Comparison of ENCODE assay signal across 8 mouse cellular contexts in genomic region chr1:97662324-97662723, GRCm38 (mm10). TPM values are rescaled to one million over a fixed set of nuclear protein-coding genes. Genes with fewer than 3 reads are reported as not detected.
DNase-seq lines count a peak whose midpoint lies in the region; ATAC-seq and TF ChIP-seq lines count a peak whose summit lies in the region.

No protein-coding gene starts in this region.

- no peak for TF ChIP-seq POLR2A in ES-Bruce4 (IDR thresholded peaks at IDR 0.05; ENCODE audit: insufficient read depth, low read length)

- no peaks in the 10 kb centered on the region for H3K9me3 ChIP-seq in ES-Bruce4 (replicated peaks; ENCODE audit: control insufficient read depth, insufficient read depth, low read length, poor library complexity, severe bottlenecking)
- H3K9me3 ChIP-seq in forebrain, postnatal 0 days (ENCODE audit: low read length) = no peaks in the 10 kb centered on the region
- H3K9me3 ChIP-seq in liver, embryonic 14.5 days (ENCODE audit: control insufficient read depth, low read length) = no peaks in the 10 kb centered on the region
- no peaks in the 10 kb centered on the region for H3K9me3 ChIP-seq in neural tube, embryonic 14.5 days (ENCODE audit: control insufficient read depth, low read length)

- peak overlapping the region; percentile 53 for H3K4me3 ChIP-seq in ES-Bruce4 (ENCODE audit: low read depth, low read length)
- H3K4me3 ChIP-seq in forebrain, postnatal 0 days (ENCODE audit: low read depth, low read length) = peak overlapping the region; percentile 88
- H3K4me3 ChIP-seq in liver, embryonic 14.5 days (ENCODE audit: insufficient read depth in 1 of 2, low read depth in 2 of 2, low read length in 2 of 2) = peak overlapping the region; percentile 74 to 84
- peak overlapping the region; percentile 98 for H3K4me3 ChIP-seq in neural tube, embryonic 14.5 days (ENCODE audit: low read depth, low read length)

- no peak for TF ChIP-seq CTCF in ES-Bruce4 (IDR thresholded peaks at IDR 0.05; ENCODE audit: low read depth, low read length)
- no peak for TF ChIP-seq CTCF in forebrain, postnatal 0 days (IDR thresholded peaks at IDR 0.05; ENCODE audit: low read depth)
- TF ChIP-seq CTCF in liver, embryonic 14.5 days (IDR thresholded peaks at IDR 0.05; ENCODE audit: low read depth) = no peak

- no peak for ATAC-seq in forebrain, postnatal 0 days
- no peak for ATAC-seq in liver, embryonic 14.5 days (ENCODE audit: insufficient read depth)
- no peak for ATAC-seq in neural tube, embryonic 14.5 days (ENCODE audit: low read depth)

- WGBS in forebrain, postnatal 0 days = 18% methylated on average over 7 of the region's 7 CpGs
- WGBS in liver, embryonic 14.5 days (ENCODE audit: insufficient replicate concordance) = 17% methylated on average over 7 of the region's 7 CpGs
- 17% methylated on average over 7 of the region's 7 CpGs for WGBS in neural tube, embryonic 14.5 days

- no peaks in the 10 kb centered on the region for H3K36me3 ChIP-seq in ES-Bruce4 (ENCODE audit: control insufficient read depth, insufficient read depth, low read length, poor library complexity, severe bottlenecking)
- H3K36me3 ChIP-seq in forebrain, postnatal 0 days (ENCODE audit: insufficient read depth) = no peaks in the 10 kb centered on the region
- H3K36me3 ChIP-seq in liver, embryonic 14.5 days (replicated peaks; ENCODE audit: control insufficient read depth, insufficient read depth, low read depth) = no peaks in the 10 kb centered on the region
- H3K36me3 ChIP-seq in neural tube, embryonic 14.5 days (ENCODE audit: control insufficient read depth, insufficient read depth, low read length) = no peaks in the 10 kb centered on the region

- H3K9ac ChIP-seq in ES-Bruce4 (ENCODE audit: low read depth, poor library complexity, severe bottlenecking) = peak overlapping the region; percentile 49
- peak overlapping the region; percentile 83 for H3K9ac ChIP-seq in forebrain, postnatal 0 days
- peak overlapping the region; percentile 66 for H3K9ac ChIP-seq in liver, embryonic 14.5 days (replicated peaks)
- H3K9ac ChIP-seq in neural tube, embryonic 14.5 days (replicated peaks; ENCODE audit: low read depth, low read length) = peak overlapping the region; percentile 90

- DNase-seq in cerebellum, postnatal 14 days = peak; percentile 13 to 28
- DNase-seq in cerebellum, adult 9-10 months = no peak
- no peak for DNase-seq in forebrain, postnatal 0 days
- no peak for DNase-seq in liver, embryonic 14.5 days (ENCODE audit: low read depth in 3 of 3, low spot score in 3 of 3)
- no peak for DNase-seq in thymus, postnatal 10 days (ENCODE audit: low spot score in 2 of 2)
- DNase-seq in urinary bladder, postnatal 25 days (ENCODE audit: low spot score) = no peak

- no peaks in the 10 kb centered on the region; the same call in none of the 2 replicates for H3K27me3 ChIP-seq in ES-Bruce4 (ENCODE audit: control insufficient read depth, insufficient read depth, low read length, poor library complexity, severe bottlenecking)
- H3K27me3 ChIP-seq in forebrain, postnatal 0 days (ENCODE audit: insufficient read depth, low read length) = no peaks in the 10 kb centered on the region
- H3K27me3 ChIP-seq in liver, embryonic 14.5 days (ENCODE audit: control insufficient read depth, insufficient read depth, low read length) = no peaks in the 10 kb centered on the region
- no peaks in the 10 kb centered on the region for H3K27me3 ChIP-seq in neural tube, embryonic 14.5 days (ENCODE audit: control insufficient read depth, insufficient read depth, low read length)

- H3K4me2 ChIP-seq in forebrain, postnatal 0 days (ENCODE audit: low read depth) = peak overlapping the region; percentile 74
- peak overlapping the region; percentile 76 for H3K4me2 ChIP-seq in liver, embryonic 14.5 days (ENCODE audit: low read depth)
- H3K4me2 ChIP-seq in neural tube, embryonic 14.5 days (ENCODE audit: low read depth, low read length) = peak overlapping the region; percentile 63

- no peaks in the 10 kb centered on the region for H3K4me1 ChIP-seq in ES-Bruce4 (ENCODE audit: control insufficient read depth, insufficient read depth, low read length)
- H3K4me1 ChIP-seq in forebrain, postnatal 0 days (ENCODE audit: insufficient read depth) = peaks cover 20% of the 10 kb centered on the region
- H3K4me1 ChIP-seq in liver, embryonic 14.5 days (replicated peaks; ENCODE audit: control insufficient read depth in 2 of 2, insufficient read depth in 2 of 2, low read length in 1 of 2) = peaks cover 16 to 18% of the 10 kb centered on the region in 2 experiments
- H3K4me1 ChIP-seq in neural tube, embryonic 14.5 days (ENCODE audit: control insufficient read depth, insufficient read depth, low read length) = peaks cover 24% of the 10 kb centered on the region

- H3K27ac ChIP-seq in ES-Bruce4 (ENCODE audit: insufficient read depth, low read length) = no peak overlapping the region
- peak overlapping the region; percentile 98 for H3K27ac ChIP-seq in forebrain, postnatal 0 days (ENCODE audit: low read depth, low read length)
- H3K27ac ChIP-seq in liver, embryonic 14.5 days = peak overlapping the region; percentile 47
- peak overlapping the region; percentile 98 for H3K27ac ChIP-seq in neural tube, embryonic 14.5 days (ENCODE audit: low read depth, low read length)

- no peak for TF ChIP-seq EP300 in ES-Bruce4 (IDR thresholded peaks at IDR 0.05; ENCODE audit: insufficient read depth, low read depth, low read length)
- no peak for TF ChIP-seq EP300 in liver, embryonic 14.5 days (IDR thresholded peaks at IDR 0.05; ENCODE audit: low read depth)

RNA-seq across cellular contexts. Expression of gene D1Ertd622e, which starts 0.5 kb away (rescaled TPM):
- 6.4 and 7.8 TPM in 2 replicates for polyA plus RNA-seq in ES-Bruce4 (2011; ENCODE audit: insufficient read depth, insufficient read length, low read depth, missing spikeins)
- total RNA-seq in forebrain, postnatal 0 days (2014; rRNA removed) = 30.1 and 48.7 TPM in 2 replicates
- polyA plus RNA-seq in forebrain, postnatal 0 days (2015; fragmentation: Nextera tagmentation; extraction: Ambion mirVana) = 59.2 and 60.0 TPM in 2 replicates
- polyA plus RNA-seq in liver, embryonic 14.5 days (2012; rRNA removed) = 29.7 and 33.8 TPM in 2 replicates
- polyA plus RNA-seq in liver, embryonic 14.5 days (2014; fragmentation: Nextera tagmentation; extraction: Ambion mirVana) = 48.9 and 53.5 TPM in 2 replicates
- 62.2 and 66.7 TPM in 2 replicates for polyA plus RNA-seq in neural tube, embryonic 14.5 days (2014; fragmentation: Nextera tagmentation; extraction: Ambion mirVana)

Comparison
In these comparisons a context has a peak if more than half of its experiments do, and no peak if none do; other contexts are left out.
1. DNase-seq: peak in cerebellum, postnatal 14 days (2 of 2); none in cerebellum, adult 9-10 months (single experiment), forebrain, postnatal 0 days (single experiment), liver, embryonic 14.5 days (0 of 3), thymus, postnatal 10 days (0 of 2) and urinary bladder, postnatal 25 days (single experiment).
2. Peak in every context shown above with its lines, with median percentiles within 50 percentile points of each other: H3K4me3 ChIP-seq, H3K9ac ChIP-seq and H3K4me2 ChIP-seq.